Mouse (Mus musculus): Measurements from ENCODE around the gene Bptf. TPM values are rescaled to one million over a fixed set of nuclear protein-coding genes. Genes with fewer than 3 reads are reported as not detected.

The Bptf gene
- polyA plus RNA-seq (2012) = 130 and 166 TPM in 2 replicates

DNA sequence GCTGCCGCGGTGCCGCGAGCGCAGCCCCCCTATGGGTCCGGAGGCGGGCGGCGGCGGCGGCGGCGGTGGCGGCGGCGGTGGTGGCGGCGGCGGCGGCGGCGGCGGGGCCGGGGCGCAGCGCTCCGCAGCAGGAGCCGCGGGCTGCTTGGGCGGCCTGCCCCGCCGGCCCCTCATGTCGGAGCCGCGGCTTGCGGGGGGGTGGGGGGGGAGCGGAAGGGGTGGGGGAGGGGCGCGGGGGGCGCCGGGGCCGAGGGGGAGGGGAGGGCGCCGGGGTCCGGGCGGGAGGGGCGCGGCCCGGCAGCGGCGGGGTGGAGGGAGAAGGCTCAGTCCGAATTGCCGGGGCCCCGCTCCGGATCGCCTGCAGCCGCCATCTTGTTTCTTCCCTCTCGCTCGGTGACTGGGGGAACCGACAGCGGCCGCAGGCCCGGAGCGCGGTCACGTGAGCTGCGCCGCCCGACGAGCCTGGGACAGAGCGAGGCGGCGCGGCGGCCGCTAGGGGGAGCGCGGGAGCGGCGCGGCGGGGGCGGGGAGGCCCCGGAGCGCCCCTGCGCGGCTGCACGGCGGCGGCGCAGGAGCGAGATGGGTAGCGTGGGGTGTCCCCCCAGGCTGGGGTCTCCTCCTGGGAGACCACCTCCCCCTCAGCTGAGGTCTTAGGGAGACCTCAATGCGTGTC, at the start of gene Bptf:
Gene Bptf, minus strand, starts transcription at position 379 of the 673 bp plus-strand sequence.

DNA sequence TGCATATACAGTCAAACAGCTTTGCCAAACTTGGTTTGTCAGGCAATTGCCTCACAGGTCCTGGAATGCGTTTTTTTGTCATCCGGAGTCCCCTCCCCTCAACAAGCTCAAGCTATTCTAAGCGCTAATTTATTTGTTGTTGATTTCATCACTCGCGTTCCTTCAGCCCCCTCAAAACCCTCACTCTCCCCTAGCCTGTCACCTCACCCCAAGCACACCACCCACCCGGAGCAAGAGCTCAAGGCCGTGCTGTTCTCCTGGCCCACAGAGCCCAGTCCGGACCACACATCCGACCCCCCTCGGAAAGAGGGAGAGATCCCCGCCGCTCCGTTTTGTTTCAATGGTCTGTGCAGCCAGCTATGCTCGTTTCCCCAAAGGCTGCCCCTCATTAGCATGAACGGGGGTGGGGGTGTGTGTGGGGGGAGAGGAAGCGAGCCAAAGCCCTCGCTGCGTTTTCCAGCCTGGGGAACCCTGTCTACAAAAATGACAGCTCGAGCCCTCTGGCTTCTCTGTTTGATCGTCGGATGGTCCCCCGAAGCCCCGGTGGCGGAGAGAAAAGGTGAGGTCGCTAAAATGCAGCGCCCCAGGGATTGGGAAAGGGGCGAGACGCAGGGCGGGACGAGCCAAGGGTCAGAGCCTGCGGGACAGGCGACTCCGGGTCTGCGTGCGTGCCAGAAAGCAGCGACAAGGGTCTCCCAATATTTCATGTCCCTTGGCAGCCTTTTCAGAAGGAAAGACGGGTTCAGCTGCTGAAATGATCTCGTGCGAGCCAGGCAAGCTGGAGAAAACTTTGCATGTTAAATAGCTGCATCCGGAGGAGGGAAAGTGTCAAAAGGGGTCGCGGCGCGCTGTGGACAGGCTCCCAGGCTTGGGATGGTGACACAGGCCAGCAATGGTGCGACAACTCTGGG, 106.3 kb downstream of the Bptf start, which contains the start of gene 1810010H24Rik:
Gene 1810010H24Rik, plus strand, starts transcription at position 271 of the 911 bp plus-strand sequence.

DNA sequence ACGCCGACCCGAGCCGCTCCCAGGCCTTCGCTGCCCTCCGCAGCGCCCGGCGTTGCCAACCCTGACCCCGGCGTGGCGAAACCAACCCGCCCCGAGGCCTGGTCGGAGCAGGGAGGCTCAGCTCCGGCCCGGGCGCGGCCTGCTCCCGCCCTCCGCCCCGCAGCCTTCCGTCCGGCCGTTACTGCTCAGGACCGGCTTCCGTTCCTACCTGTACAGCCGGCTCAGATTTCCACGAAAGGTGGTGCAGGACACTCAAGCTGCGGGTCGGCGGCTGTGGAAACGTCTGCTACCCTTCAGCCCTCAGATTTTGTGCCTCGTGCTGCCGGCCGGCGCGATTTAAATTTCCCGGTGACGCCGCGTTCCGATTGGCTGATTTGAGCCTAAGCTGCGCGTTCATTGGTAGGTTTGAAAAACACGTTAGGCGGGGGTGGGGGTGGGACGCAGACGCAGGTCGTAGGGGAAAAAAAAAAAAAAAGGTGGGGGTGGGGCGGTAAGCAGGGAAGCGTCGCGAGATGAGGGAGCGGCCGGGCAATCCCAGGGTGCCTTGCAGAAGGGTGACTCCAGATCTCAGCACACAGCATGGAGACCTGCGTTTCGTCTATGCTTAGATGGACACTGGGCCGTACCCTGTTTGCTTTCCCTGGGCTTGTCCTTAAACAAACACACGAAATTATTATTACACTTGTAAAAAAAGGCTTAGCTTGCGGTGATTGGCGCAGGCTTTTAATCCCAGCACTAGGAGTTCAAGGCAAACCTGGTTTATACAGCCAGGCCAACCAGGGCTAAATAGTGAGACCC, 132.6 kb downstream of the Bptf start, which contains the start of gene Kpna2:
Gene Kpna2, minus strand, starts transcription at position 391 of the 798 bp plus-strand sequence.

Other genes starting within 250 kb of the Bptf start
- gene Smurf2, start 211.4 kb downstream of the Bptf start, polyA plus RNA-seq (2012) = 3.5 and 4.3 TPM in 2 replicates
- 9.2 and 16.6 TPM in 2 replicates for gene Kpna2, start 132.6 kb downstream of the Bptf start, polyA plus RNA-seq (2012)
- gene 1810010H24Rik, start 106.4 kb downstream of the Bptf start, polyA plus RNA-seq (2012) = 0.45 and 0.52 TPM in 2 replicates
- 1.3 and 1.6 TPM in 2 replicates for gene Nol11, start 57.3 kb upstream of the Bptf start, polyA plus RNA-seq (2012)